Mouse (Mus musculus) right cerebral cortex, postnatal 14 days (tissue): ENCODE results near the gene AU040320.

Experiments
- DNase-seq: peaks from one replicate; pipeline ENCODE4 v3.0.0; 2022

The AU040320 gene

DNA sequence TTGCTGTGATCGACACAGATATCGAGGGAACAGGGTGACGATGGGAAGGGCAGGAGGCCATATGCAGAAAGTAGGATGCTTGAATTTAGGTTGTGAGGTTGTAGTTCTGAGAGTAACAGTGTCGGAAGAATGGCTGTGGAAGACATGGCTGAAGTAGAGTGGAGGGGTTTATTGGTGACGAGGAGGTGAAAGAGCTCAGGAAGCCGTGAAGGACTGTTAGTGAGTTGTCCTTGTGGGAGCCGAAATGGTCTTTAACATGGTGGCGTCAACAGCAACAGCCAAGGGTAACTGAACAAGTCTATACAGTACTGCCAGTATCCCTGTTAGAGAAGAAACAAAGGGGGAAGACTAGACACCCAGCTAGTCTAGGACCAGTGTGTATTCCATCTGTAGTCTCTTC, 48.8 kb downstream of the AU040320 start:
- DNase-seq = no peak

DNA sequence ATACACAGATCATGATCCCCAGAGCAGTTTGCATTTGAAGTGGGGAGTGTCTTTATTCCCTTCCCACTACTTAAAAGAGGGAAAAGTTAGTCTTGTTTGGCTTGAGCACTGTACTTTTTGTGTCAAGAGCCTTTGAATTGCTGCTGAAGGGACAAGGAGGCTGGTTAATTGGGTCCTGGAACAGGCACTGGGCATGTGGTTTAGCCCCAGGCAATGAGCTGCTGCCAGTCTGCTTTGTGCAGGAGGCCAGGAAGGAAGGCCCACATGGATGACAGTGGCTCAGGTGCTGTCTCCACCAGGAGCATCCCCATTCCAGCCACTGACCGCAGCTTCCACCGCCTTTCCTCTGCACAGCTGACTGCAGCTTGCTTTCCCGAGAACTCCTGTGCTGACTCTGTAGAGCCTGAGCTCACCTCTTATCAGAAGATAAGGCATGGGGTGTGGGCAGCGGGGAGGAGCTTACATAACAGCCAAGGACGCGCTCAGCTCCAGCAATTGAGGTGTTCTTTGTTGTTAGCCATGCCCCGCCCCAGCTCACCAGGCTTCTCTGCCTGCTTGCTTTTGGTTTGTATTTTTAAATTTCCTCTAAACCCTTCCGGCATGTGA, 50.0 kb downstream of the AU040320 start:
- DNase-seq = no peak

DNA sequence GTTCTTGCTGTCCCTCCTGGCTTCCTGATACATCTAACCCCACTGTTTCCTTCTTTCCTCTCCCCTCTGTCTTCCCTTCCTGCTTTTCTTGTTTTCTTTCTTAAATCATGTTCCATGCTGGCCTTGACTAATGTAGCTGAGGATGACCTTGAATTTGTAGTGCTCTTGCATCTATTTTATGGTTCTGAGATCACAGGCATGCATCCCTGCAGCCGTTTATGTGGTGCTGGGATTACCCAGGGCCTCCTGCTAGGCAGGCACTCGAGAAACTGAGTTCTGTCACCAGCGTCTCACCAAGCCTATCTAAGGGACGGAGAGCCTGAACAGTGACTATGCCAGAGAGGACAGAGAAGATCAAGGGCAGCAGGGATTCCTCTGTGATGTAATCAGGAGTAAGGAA, 52.4 kb downstream of the AU040320 start:
- DNase-seq = no peak

DNA sequence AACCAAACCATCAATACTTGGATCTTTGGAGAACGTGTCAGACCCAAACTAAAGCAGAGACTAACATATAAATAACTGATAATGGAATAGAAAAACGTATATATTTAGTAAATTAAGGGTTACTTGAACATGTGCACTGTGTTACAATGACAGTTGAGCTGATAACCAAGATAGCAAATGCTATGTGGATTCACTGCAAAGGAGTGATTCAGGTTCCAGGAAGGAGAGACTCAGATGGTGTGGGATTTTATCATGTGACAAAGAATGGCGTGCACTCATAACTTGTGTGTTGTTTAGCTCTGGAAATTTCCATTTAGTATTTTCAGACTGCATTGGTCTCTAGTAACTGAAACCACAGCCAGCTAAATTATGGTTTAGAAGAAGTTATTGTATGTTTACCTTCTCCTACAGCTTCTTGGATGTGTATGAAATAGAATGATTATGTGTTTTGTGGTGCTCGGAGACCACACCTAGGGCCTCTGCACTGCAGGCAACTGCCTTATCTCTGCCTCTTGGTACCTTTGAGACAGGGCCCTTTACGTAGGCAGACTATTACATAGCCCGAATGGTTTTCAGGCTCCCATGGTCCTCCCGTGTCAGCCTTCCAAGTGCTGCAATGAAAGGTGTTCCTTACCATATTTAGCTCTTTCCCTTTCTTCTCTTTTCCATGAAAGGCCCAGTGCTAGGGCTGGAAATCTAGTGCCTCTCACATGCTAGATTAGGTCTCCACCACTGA, 53.5 kb downstream of the AU040320 start:
- no peak for DNase-seq

DNA sequence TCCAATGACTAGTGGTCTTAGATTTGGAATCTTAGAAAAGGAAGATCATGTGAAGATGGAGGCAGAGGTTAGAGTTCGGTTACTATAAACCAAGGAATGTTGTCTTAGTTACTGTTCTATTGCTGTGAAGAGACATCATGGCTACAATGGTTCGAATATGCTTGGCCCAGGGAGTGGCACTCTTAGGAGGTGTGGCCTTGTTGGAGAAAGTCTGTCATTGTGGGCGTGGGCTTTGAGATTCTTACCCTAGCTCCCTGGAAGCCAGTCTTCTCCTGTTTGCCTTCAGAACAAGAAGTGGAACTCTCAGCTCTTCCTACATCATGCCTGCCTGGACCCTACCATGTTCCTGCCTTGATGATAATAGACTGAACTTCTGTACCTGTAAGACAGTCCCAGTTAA, 57.2 kb downstream of the AU040320 start:
- no peak for DNase-seq

DNA sequence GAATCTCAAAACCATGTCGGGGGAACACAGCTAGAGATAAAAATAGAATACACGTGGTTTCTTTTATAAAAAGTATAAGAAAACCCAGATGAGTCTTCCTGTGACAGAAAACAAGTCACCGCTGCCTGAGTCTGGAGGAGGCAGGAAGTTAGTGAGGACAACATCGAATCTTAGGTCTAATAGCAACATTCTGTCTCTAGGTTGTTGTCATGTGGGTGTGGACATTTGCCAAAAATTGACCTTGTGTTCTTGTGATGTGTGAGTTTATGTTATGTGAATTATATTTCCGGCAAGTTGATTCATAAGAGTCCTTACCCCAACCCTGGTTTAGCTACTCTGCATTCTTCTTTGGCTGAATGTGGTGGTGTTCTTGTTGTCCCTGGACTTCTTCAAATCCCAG, 59.9 kb downstream of the AU040320 start:
- DNase-seq = no peak

DNA sequence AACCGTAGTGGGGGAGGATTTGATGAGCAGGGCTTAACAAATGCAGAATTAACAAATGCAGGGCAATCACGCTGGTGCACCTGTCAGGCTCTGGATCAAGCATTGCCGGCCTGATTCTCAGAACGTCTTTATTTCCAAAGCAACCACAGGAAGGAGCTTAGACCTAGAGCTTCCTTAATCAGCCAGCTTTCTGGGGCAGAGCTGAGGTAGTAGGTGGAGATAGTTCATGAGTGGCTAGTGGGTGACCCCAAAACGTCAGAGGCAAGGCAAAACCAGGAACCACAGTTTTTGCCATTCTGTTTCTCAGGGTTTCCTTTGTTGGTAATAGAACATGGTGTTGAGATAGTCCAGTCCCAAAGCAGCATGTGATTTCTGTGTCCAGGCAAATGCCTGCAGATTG, 61.5 kb downstream of the AU040320 start:
- DNase-seq = no peak

DNA sequence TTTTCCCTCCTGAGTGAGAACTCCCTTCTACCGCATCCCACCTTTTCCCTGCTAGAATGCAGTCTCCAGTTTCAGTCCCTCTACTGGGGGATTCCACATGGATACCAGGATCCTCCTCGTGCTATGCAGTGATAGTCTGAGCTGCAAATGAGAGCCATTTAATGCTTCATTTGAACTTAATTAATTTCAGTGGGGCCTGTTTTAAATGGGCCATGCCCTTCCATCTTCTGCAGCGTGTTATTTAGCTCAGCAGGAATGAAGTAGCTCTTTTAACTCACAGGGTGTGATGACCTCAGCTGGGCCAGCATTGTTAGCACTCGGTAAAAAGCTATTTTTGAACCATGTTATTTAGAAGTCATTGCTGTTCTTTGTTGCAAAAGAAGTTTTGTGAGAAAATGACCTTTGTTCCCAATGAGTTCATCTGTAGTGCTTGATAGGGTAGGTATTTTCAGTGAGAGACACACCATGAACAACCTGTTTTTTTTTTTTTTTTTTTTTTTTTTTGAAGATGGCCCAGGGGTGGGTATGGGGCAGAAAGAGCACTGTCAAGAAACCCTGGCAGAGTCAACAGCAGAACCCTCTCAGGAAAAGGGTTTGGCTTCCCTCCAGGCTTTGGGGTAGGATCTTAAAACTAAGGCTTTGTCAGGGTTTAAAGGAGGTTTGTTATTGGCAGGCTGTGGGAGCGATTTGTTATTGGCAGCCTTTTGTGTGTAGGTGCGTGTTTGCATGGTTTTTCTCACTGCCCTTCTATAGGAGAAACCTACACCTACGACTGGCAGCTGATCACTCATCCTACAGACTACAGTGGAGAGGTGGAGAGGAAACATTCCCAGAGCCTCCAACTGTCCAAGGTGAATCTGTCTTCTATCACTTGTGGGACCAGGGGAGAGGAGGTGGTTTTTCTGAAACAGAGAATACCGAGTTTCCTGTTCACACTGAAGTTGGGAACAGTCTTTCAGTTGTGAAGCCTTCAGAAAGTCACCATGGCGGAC, 69.8 kb downstream of the AU040320 start:
- DNase-seq = no peak

DNA sequence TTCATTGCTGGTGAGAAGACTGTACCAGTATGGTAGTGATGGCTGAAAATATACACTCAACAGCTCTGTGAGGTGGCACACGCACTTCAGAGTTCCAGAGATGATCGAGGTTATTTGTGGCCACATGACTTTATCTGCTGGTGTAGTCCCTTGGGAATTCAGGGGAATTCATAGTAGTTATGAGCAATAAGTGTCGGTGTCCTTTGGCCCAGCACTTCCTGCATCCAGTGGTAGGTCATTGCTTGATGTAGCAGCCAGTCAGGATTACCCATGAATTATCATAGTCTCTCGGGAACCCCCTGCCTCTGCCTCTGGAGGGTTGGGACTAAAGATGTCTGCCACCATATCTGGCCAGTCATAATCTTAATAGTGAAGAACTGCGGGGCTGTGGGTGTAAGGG, 70.6 kb downstream of the AU040320 start:
- DNase-seq = no peak

DNA sequence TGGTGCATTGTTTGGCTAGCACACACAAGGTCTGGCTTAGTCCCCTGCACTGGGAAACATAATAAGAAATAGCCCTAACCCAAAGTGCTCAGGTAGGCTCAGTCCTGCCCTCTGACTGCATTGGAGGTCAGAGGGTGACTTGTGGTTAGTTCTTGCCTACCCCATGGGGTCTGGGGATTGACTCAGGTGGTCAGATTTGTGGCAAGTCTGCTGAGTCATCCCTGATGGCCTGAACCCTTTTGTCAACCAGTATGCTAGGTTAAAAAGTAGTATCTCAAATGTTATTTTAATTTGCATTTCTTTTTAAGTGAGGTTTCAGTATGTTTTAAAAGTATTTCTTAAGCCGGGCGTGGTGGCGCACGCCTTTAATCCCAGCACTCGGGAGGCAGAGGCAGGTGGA, 77.8 kb downstream of the AU040320 start:
- DNase-seq = no peak

DNA sequence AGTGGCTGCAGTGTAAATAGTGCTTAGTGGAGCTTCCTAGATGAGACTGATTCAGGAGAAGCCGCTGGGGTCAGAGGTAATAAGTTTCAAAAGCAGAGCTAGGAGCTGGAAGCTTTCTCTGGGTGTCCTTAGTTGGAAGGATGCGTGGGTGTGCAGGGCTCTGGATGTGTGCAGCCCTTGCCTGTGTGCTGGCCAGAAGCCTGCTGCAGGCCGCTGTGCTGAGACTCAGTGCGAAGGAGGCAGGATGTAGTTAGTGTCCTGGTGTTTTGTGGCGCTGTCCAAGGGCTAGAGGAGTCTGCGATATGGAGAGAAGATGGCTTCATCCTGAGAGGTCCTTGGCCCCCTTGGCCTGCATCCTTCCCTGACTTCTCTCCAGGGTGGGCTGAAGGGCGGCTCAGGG, 85.5 kb downstream of the AU040320 start:
- DNase-seq = no peak

DNA sequence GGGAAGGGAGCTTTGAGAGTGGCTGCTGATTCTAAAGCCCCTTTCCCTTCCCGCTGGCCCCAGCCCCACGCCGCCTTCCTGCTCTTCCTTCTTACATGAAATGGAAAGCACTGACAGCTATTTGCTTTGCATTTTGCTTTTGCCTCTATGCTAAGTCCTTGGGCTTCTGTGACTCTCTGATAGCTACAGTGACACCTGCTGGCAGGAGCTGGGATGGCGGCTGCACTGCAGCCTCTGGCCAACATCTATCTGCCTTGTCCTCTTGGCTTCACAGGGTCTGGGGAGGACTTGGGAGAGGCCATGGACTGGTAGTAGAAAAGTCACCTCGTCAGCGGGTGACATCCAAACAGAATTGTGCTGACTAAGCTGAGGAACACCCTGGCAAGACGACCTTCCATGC, 86.5 kb downstream of the AU040320 start:
- peak; percentile 86 for DNase-seq

DNA sequence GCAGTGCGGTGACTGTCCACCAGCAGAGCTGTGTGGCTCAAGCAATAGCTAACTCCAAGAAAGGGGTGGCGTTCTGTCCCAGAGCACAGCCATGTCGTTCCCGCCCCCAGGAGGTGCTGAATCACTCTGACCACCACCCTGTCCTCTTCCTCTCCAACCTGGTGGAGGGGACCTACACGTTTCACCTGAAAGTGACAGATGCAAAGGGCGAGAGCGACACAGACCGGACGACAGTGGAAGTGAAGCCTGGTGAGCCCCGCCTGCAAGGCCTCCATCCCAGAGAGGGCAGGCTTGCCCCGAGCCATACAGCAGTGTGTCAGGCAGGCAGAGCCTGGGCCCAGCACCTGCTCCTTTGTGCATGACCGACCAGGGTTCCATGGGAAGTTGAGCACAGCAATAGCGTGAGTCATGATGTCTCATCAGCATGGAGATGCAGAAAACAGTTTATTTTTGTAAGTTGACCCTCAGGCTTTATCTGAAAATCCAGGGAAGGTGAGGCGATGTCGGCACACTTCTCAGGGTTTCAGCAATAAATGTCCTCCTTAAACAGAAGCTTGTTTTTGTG, 87.7 kb downstream of the AU040320 start:
- no peak for DNase-seq

DNA sequence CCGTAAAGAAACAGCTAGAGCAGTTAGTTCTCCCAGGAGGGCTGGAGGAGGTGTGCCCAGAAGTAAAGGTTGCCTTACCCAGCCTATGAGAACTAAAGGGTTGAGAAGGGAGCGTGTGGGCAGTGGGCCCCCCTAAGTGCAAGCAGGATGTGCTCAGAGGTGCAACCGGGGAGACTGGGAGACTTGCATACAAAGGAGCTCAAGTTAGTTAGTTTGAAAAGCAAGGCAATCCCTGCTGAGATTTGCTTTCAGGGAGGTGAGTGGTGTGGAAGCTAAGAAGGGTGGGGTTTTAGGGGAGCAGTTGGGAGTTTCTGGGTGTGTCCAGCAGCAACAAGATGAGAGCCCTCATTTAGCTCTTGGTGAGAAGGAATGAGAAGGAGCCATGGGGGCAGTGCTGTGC, 89.6 kb downstream of the AU040320 start:
- no peak for DNase-seq

DNA sequence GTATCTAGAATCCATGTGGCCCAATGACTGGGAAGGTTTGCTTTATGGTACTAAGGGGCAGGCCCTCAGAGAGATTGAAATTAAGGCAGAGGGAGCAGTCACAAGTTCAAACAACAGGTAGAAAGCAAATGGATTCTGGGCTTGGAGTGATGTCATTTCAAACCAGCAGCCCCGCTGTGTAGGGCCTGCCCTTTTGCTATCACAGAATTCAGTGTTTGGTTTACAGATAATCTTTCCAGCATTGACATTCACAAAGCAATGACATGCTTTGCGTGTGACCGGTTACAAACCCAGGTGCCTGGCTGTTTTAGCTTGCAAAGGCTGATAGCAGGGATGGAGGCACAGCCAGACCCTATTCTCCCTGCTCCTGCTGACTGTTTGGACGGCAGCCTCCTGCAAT, 92.3 kb downstream of the AU040320 start:
- DNase-seq = no peak

DNA sequence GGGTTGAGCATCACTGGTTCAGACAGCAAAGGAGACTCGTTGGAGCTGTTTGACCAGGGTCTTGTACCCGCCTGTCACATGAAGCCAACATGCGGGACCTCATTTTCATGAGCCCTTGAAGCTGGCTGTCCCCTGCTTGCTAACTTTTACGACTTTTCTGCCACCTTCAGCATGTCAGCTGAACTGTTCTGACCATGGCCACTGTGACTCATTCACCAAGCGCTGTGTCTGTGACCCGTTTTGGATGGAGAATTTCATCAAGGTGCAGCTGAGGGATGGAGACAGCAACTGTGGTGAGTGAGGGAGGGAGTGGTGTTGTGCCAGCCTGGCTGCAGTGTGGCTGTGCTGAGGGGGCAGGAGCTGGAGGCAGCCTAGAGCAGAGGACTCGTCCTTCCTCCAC, 93.6 kb downstream of the AU040320 start:
- DNase-seq = no peak

DNA sequence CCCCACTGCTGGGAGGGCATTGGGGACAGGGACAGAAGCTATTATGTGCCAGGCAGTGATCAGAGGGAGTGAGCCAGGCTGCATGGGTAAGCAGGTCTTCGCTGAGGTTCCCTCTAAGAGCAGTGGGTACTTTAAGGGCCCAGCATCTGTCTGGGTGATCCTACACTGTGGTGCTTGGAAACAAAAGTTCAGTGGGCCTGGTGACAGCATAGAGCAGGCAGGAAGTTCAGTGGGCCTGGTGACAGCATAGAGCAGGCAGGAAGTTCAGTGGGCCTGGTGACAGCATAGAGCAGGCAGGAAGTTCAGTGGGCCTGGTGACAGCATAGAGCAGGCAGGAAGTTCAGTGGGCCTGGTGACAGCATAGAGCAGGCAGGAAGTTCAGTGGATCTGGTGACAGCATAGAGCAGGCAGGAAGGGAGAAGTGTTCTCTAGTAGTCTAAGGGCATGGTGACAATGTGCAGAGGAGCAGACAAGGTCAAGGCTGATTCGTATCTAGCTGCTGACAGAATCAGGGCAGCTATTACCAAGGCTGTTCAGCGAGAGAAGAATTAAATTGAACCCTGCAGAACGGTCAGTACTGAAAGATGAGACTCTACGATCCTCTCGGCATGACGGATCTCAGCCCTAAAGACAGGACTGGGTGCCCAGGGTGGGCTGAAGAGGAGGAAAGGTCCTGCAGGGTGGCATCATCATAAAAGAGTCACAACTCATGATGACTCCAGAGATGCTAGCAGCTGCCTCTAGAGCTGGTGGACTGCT, 96.9 kb downstream of the AU040320 start:
- DNase-seq = no peak

DNA sequence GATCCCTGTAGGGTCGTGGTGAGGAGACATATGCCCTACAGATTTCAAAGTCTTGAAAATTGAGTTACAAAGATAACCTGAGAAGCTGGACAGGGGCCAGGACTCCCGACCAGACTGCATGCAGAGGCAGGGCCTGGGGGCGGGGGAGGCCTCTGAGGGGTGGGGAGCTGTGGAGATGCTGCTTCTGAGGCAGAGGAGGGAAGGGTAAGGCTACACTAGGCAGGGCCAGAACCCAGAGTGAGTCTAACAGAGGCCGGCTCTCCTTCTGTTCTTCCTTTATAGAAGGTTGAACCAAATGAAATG, 97.4 kb downstream of the AU040320 start:
- DNase-seq = no peak

DNA sequence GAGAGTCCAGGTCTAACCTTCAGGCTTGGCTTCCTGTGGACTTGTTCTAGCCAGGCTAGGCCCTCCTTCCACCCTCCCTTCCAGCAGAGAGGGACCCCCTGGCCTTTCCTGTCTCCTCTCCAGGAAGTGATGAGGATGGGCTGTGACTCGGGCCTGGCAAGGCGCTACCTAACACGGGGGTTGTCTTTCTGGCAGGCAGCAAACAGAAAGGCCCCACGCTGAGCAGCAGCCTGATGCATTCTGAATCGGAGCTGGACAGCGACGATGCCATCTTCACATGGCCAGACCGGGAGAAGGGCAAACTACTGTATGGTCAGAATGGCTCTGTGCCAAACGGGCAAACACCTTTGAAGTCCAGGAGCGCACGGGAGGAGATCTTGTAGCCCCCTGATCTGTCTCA, 99.6 kb downstream of the AU040320 start:
- no peak for DNase-seq

DNA sequence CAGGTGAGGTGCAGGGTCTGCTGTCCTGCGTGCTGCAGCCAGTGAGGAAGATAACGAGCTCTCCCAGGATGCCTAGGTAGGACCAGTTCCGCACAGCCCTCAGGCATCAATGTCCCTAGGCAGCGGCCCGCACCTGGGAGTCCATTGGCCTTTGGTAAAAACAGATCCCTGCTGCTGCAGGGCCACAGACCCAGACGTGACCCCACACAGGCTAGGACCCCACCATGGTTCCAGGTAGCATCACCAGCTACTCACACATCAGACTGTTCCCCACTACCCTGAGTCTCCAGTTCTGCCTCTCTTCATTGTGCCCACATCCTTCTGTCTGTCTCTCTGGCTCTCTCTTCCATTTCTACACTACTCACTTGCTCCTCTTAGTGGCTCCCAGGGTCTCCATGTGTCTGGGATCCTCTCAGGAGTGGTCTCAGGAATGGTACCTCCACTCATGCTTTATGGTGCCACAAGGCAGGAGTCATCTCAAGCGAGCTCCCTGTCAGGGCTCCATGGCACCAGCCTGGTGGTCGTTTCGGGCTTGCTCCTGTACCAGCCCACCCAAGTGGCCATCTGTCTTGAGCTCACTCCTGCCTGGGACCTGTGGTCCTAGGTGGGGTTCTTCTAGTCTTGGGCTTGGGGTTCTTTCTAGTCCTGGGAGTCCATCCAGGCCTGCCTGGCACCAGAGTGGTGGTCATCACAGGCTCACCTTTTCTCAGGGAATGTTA, 107.1 kb downstream of the AU040320 start:
- DNase-seq = no peak

DNA sequence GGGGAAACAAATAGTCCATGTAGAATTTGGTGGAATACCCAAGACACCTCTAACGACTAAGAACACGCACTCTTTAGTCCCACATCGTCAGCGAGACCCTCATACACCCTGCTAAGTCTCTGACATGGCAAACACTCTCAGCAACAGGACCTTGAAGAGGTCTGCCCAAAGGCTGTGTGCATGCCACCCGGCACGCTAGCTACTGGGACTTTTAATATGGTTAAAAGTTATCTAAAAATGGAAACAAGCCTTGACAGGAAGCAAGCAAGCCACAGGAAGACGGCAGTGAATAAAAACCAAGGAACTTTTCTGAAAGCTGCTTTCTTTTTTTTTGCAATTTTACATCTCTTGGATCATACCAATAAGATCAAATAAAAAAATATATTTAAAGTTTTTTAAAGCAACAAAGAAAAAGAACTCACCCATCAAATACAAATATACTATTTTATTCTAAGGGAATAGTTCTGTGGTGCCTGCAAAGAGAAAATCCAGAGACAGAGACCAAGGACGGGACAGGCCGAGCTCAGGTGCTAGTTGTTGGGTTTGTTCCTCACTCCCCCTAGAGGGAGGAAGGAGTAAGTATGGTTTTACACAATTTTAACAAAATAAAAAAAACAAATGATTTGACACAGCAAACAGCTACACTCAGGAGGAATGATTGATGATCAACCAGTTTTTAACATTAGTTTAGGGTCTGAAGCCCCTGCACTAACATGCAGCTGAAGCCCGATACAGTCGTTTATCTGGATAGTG, 108.3 kb downstream of the AU040320 start:
- no peak for DNase-seq
